Mouse (Mus musculus): ENCODE results near the gene Fuca1. TPM values are rescaled to one million over a fixed set of nuclear protein-coding genes. Genes with fewer than 3 reads are reported as not detected.

The Fuca1 gene
- polyA plus RNA-seq, 1 experiment from 2014 or later: 50.9 TPM

- no peak overlapping the region for H3K9ac ChIP-seq (replicated peaks)
- WGBS: 90% methylated on average over 8 of the region's 8 CpGs
- no peak overlapping the region for H3K4me2 ChIP-seq (replicated peaks)
- H3K4me1 ChIP-seq: peaks cover 19% of the 10 kb centered on the region
- H3K27ac ChIP-seq (replicated peaks): no peak overlapping the region
- H3K27me3 ChIP-seq: no peaks in the 10 kb centered on the region
- H3K9me3 ChIP-seq: no peaks in the 10 kb centered on the region
- peaks cover 15% of the 10 kb centered on the region for H3K36me3 ChIP-seq
- ATAC-seq (replicated peaks): no peak
- H3K4me3 ChIP-seq: no peak overlapping the region
These were observed 27.6 kb downstream of the Fuca1 start for GRCm38 (mm10) chr4:135948142-135948541.

GRCm38 (mm10) chr4:135949475-135949874 lies 28.9 kb downstream of the Fuca1 start:
- no peak overlapping the region for H3K4me3 ChIP-seq
- H3K36me3 ChIP-seq: peaks cover 15% of the 10 kb centered on the region
- H3K27ac ChIP-seq (replicated peaks): no peak overlapping the region
- WGBS: 83% methylated on average over 10 of the region's 10 CpGs
- no peaks in the 10 kb centered on the region for H3K9me3 ChIP-seq
- no peaks in the 10 kb centered on the region for H3K27me3 ChIP-seq
- H3K9ac ChIP-seq (replicated peaks): no peak overlapping the region
- ATAC-seq (replicated peaks): no peak
- H3K4me1 ChIP-seq: peaks cover 19% of the 10 kb centered on the region
- H3K4me2 ChIP-seq (replicated peaks): no peak overlapping the region

GRCm38 (mm10) chr4:135949911-135950310 lies 29.4 kb downstream of the Fuca1 start:
- no peak overlapping the region for H3K9ac ChIP-seq (replicated peaks)
- no peak overlapping the region for H3K4me2 ChIP-seq (replicated peaks)
- ATAC-seq (replicated peaks): no peak
- WGBS: 74% methylated on average over 6 of the region's 6 CpGs
- no peaks in the 10 kb centered on the region for H3K9me3 ChIP-seq
- peaks cover 19% of the 10 kb centered on the region for H3K4me1 ChIP-seq
- H3K36me3 ChIP-seq: peaks cover 16% of the 10 kb centered on the region
- H3K4me3 ChIP-seq: no peak overlapping the region
- no peak overlapping the region for H3K27ac ChIP-seq (replicated peaks)
- no peaks in the 10 kb centered on the region for H3K27me3 ChIP-seq

GRCm38 (mm10) chr4:135950365-135950764 lies 29.8 kb downstream of the Fuca1 start:
- no peak overlapping the region for H3K9ac ChIP-seq (replicated peaks)
- no peak overlapping the region for H3K4me2 ChIP-seq (replicated peaks)
- no peak for ATAC-seq (replicated peaks)
- peaks cover 20% of the 10 kb centered on the region for H3K36me3 ChIP-seq
- H3K27ac ChIP-seq (replicated peaks): no peak overlapping the region
- H3K4me1 ChIP-seq: peaks cover 19% of the 10 kb centered on the region
- WGBS: 92% methylated on average over 6 of the region's 6 CpGs
- no peak overlapping the region for H3K4me3 ChIP-seq
- H3K9me3 ChIP-seq: no peaks in the 10 kb centered on the region
- no peaks in the 10 kb centered on the region for H3K27me3 ChIP-seq

- 95% methylated on average over 3 of the region's 3 CpGs for WGBS
- Histone ChIP-seq H3K4me3 (no peak overlapping the region), H3K27me3 (no peaks in the 10 kb centered on the region), H3K27ac (replicated peaks) (no peak overlapping the region), H3K36me3 (peaks cover 28% of the 10 kb centered on the region), H3K9ac (replicated peaks) (no peak overlapping the region), H3K4me1 (peaks cover 14% of the 10 kb centered on the region), H3K4me2 (replicated peaks) (no peak overlapping the region), H3K9me3 (no peaks in the 10 kb centered on the region)
- ATAC-seq (replicated peaks): no peak
These were observed 31.0 kb downstream of the Fuca1 start for GRCm38 (mm10) chr4:135951505-135951904.

GRCm38 (mm10) chr4:135953179-135953578 lies 32.6 kb downstream of the Fuca1 start:
- 92% methylated on average over 3 of the region's 3 CpGs for WGBS
- H3K9me3 ChIP-seq: no peaks in the 10 kb centered on the region
- H3K27me3 ChIP-seq: no peaks in the 10 kb centered on the region
- H3K27ac ChIP-seq (replicated peaks): no peak overlapping the region
- no peak overlapping the region for H3K9ac ChIP-seq (replicated peaks)
- peaks cover 28% of the 10 kb centered on the region for H3K36me3 ChIP-seq
- ATAC-seq (replicated peaks): no peak
- no peak overlapping the region for H3K4me3 ChIP-seq
- H3K4me2 ChIP-seq (replicated peaks): no peak overlapping the region
- H3K4me1 ChIP-seq: peaks cover 2% of the 10 kb centered on the region

GRCm38 (mm10) chr4:135954241-135954640 lies 33.7 kb downstream of the Fuca1 start:
- 14% methylated on average over 2 of the region's 2 CpGs for WGBS
- no peak overlapping the region for H3K27ac ChIP-seq (replicated peaks)
- H3K9ac ChIP-seq (replicated peaks): no peak overlapping the region
- no peaks in the 10 kb centered on the region for H3K27me3 ChIP-seq
- no peaks in the 10 kb centered on the region for H3K4me1 ChIP-seq
- H3K36me3 ChIP-seq: peaks cover 37% of the 10 kb centered on the region
- ATAC-seq (replicated peaks): peak; percentile 67; the same call in 1 of the 2 replicates
- H3K4me3 ChIP-seq: no peak overlapping the region
- no peaks in the 10 kb centered on the region for H3K9me3 ChIP-seq
- H3K4me2 ChIP-seq (replicated peaks): no peak overlapping the region

GRCm38 (mm10) chr4:135955886-135956285 lies 35.4 kb downstream of the Fuca1 start:
- H3K36me3 ChIP-seq: peaks cover 37% of the 10 kb centered on the region
- H3K4me1 ChIP-seq: no peaks in the 10 kb centered on the region
- WGBS: 82% methylated on average over 9 of the region's 9 CpGs
- no peak overlapping the region for H3K4me3 ChIP-seq
- H3K4me2 ChIP-seq (replicated peaks): no peak overlapping the region
- no peaks in the 10 kb centered on the region for H3K27me3 ChIP-seq
- ATAC-seq (replicated peaks): no peak
- H3K27ac ChIP-seq (replicated peaks): no peak overlapping the region
- no peak overlapping the region for H3K9ac ChIP-seq (replicated peaks)
- no peaks in the 10 kb centered on the region for H3K9me3 ChIP-seq

- no peak overlapping the region for H3K4me3 ChIP-seq
- ATAC-seq (replicated peaks): no peak
- H3K27me3 ChIP-seq: no peaks in the 10 kb centered on the region
- H3K9ac ChIP-seq (replicated peaks): no peak overlapping the region
- no peak overlapping the region for H3K4me2 ChIP-seq (replicated peaks)
- 62% methylated on average over 8 of the region's 8 CpGs for WGBS
- H3K9me3 ChIP-seq: no peaks in the 10 kb centered on the region
- H3K27ac ChIP-seq (replicated peaks): no peak overlapping the region
- H3K4me1 ChIP-seq: peaks cover 7% of the 10 kb centered on the region
- H3K36me3 ChIP-seq: peaks cover 32% of the 10 kb centered on the region
These were observed 37.8 kb downstream of the Fuca1 start for GRCm38 (mm10) chr4:135958354-135958753.

GRCm38 (mm10) chr4:135960717-135961116 lies 40.2 kb downstream of the Fuca1 start:
- peaks cover 24% of the 10 kb centered on the region for H3K36me3 ChIP-seq
- no peak overlapping the region for H3K4me3 ChIP-seq
- H3K4me1 ChIP-seq: peaks cover 17% of the 10 kb centered on the region
- no peaks in the 10 kb centered on the region for H3K27me3 ChIP-seq
- ATAC-seq (replicated peaks): no peak
- H3K9me3 ChIP-seq: no peaks in the 10 kb centered on the region
- no peak overlapping the region for H3K9ac ChIP-seq (replicated peaks)
- no peak overlapping the region for H3K4me2 ChIP-seq (replicated peaks)
- WGBS: 18% methylated on average over 5 of the region's 5 CpGs
- H3K27ac ChIP-seq (replicated peaks): no peak overlapping the region

GRCm38 (mm10) chr4:135961709-135962108 lies 41.2 kb downstream of the Fuca1 start:
- WGBS: 98% methylated on average over 5 of the region's 5 CpGs
- H3K4me3 ChIP-seq: no peak overlapping the region
- peaks cover 17% of the 10 kb centered on the region for H3K4me1 ChIP-seq
- no peak for ATAC-seq (replicated peaks)
- H3K36me3 ChIP-seq: peaks cover 28% of the 10 kb centered on the region
- H3K9ac ChIP-seq (replicated peaks): no peak overlapping the region
- H3K4me2 ChIP-seq (replicated peaks): no peak overlapping the region
- H3K9me3 ChIP-seq: no peaks in the 10 kb centered on the region
- H3K27me3 ChIP-seq: no peaks in the 10 kb centered on the region
- no peak overlapping the region for H3K27ac ChIP-seq (replicated peaks)

- H3K4me3 ChIP-seq: no peak overlapping the region
- H3K9ac ChIP-seq (replicated peaks): no peak overlapping the region
- H3K27me3 ChIP-seq: no peaks in the 10 kb centered on the region
- H3K4me2 ChIP-seq (replicated peaks): no peak overlapping the region
- peaks cover 17% of the 10 kb centered on the region for H3K4me1 ChIP-seq
- no peak overlapping the region for H3K27ac ChIP-seq (replicated peaks)
- ATAC-seq (replicated peaks): no peak
- H3K36me3 ChIP-seq: peaks cover 31% of the 10 kb centered on the region
- no peaks in the 10 kb centered on the region for H3K9me3 ChIP-seq
- 89% methylated on average over 7 of the region's 7 CpGs for WGBS
These were observed 41.7 kb downstream of the Fuca1 start for GRCm38 (mm10) chr4:135962198-135962597.

- H3K4me1 ChIP-seq: peaks cover 17% of the 10 kb centered on the region
- H3K4me2 ChIP-seq (replicated peaks): peak overlapping the region; percentile 94
- H3K27ac ChIP-seq (replicated peaks): peak overlapping the region; percentile 87
- peak overlapping the region; percentile 73 for H3K9ac ChIP-seq (replicated peaks)
- no peak; the same call in 1 of the 2 replicates for ATAC-seq (replicated peaks)
- H3K4me3 ChIP-seq: peak overlapping the region; percentile 63
- H3K9me3 ChIP-seq: no peaks in the 10 kb centered on the region
- 7% methylated on average over 15 of the region's 15 CpGs for WGBS
- H3K27me3 ChIP-seq: no peaks in the 10 kb centered on the region
- H3K36me3 ChIP-seq: peaks cover 38% of the 10 kb centered on the region
These were observed 42.4 kb downstream of the Fuca1 start for GRCm38 (mm10) chr4:135962946-135963345.
